Mouse (Mus musculus) liver, postnatal 0 days (tissue): Measurements from ENCODE around the gene Ccnyl1.

Experiments used
- CTCF ChIP-seq: sonication (generic); IDR thresholded peaks from 2 replicates; pipeline ENCODE4 v1.5.1; 2016; ENCODE audit warnings: antibody characterized with exemption, low read depth
- EP300 ChIP-seq: IDR thresholded peaks from 2 replicates; pipeline ENCODE4 v1.6.1; 2016; ENCODE audit warnings: antibody characterized with exemption, low read depth, mild to moderate bottlenecking

- no peak for TF ChIP-seq EP300
- TF ChIP-seq CTCF, result no peak
Measured at GRCm38 (mm10) chr1:64732161-64732560, 41.9 kb downstream of the Ccnyl1 start.
